Mouse (Mus musculus) thymus, adult 2 months (tissue): ENCODE results near the gene Cyp4f14.
"Not testable (repeated sequence)": the region's sequence is repeated elsewhere in the genome, so short reads cannot be mapped to it uniquely, and the experiment has no call there.

ENCODE experiments used
- CTCF ChIP-seq: fragments of 200-500 bp; IDR thresholded peaks from 2 replicates; pipeline ENCODE4 v1.5.1; 2012; ENCODE audit warnings: mild to moderate bottlenecking, control low read depth, low read length, moderate library complexity, borderline replicate concordance; ENCODE audit not compliant: control insufficient read depth, poor library complexity, insufficient read depth; ENCODE audit errors: extremely low read depth
- POLR2A ChIP-seq: fragments of 200-500 bp; IDR thresholded peaks from 2 replicates; pipeline ENCODE4 v1.6.1; 2012; ENCODE audit warnings: mild to moderate bottlenecking, low read length, control low read depth, moderate library complexity; ENCODE audit not compliant: control insufficient read depth, poor library complexity, insufficient read depth; ENCODE audit errors: extremely low read depth

- not testable (repeated sequence) for TF ChIP-seq POLR2A, CTCF
These were observed 49.9 kb downstream of the Cyp4f14 start for GRCm38 (mm10) chr17:32867266-32867665.
